Mouse (Mus musculus): ENCODE results near the gene Tle6. TPM values are rescaled to one million over a fixed set of nuclear protein-coding genes. Genes with fewer than 3 reads are reported as not detected.
A peak's percentile ranks its signal among the peaks of the same experiment; 100 is the strongest.

The Tle6 gene
- total RNA-seq, 4 experiments from 2014 or later: 10.3 to 17.2 (median 14.0) TPM

GRCm38 (mm10) chr10:81626101-81626993, 25.5 kb upstream of the Tle6 start:
- no peak for DNase-seq (ENCODE audit: low spot score in 2 of 2)

- no peak for DNase-seq (ENCODE audit: low spot score in 2 of 2)
These were observed 22.6 kb upstream of the Tle6 start for GRCm38 (mm10) chr10:81623441-81623840.

- no peak for DNase-seq (ENCODE audit: low spot score in 2 of 2)
These were observed 19.9 kb upstream of the Tle6 start for GRCm38 (mm10) chr10:81620786-81621185.

- no peak for DNase-seq (ENCODE audit: low spot score in 2 of 2)
These were observed 19.1 kb upstream of the Tle6 start for GRCm38 (mm10) chr10:81619976-81620375.

- DNase-seq (ENCODE audit: low spot score in 2 of 2): no peak
These were observed 14.6 kb upstream of the Tle6 start for GRCm38 (mm10) chr10:81615486-81615885.

GRCm38 (mm10) chr10:81612779-81613178, 11.9 kb upstream of the Tle6 start:
- DNase-seq (ENCODE audit: low spot score in 2 of 2): no peak

- DNase-seq (ENCODE audit: low spot score in 2 of 2): no peak
These were observed 7.4 kb upstream of the Tle6 start for GRCm38 (mm10) chr10:81608308-81608707.

- peak; percentile 79 to 97 for DNase-seq (ENCODE audit: low spot score in 2 of 2)
These were observed 5.3 kb upstream of the Tle6 start, which contains the start of gene BC025920 for GRCm38 (mm10) chr10:81605974-81606751. TSS of gene BC025920 (plus strand) at chr10:81606270.

- DNase-seq (ENCODE audit: low spot score in 2 of 2): no peak
These were observed 4.7 kb upstream of the Tle6 start for GRCm38 (mm10) chr10:81605666-81605973.

GRCm38 (mm10) chr10:81604968-81605665, 4.2 kb upstream of the Tle6 start:
- peak; percentile 67 to 74 for DNase-seq (ENCODE audit: low spot score in 2 of 2)

GRCm38 (mm10) chr10:81604019-81604967, 3.4 kb upstream of the Tle6 start:
- DNase-seq (ENCODE audit: low spot score in 2 of 2): no peak

GRCm38 (mm10) chr10:81602741-81603151, 1.9 kb upstream of the Tle6 start:
- no peak for DNase-seq (ENCODE audit: low spot score in 2 of 2)

- DNase-seq (ENCODE audit: low spot score in 2 of 2): no peak
These were observed 578 bp upstream of the Tle6 start for GRCm38 (mm10) chr10:81601396-81601905.

- no peak for DNase-seq (ENCODE audit: low spot score in 2 of 2)
These were observed 777 bp downstream of the Tle6 start for GRCm38 (mm10) chr10:81600096-81600495.

GRCm38 (mm10) chr10:81599630-81600029, 1.2 kb downstream of the Tle6 start:
- no peak for DNase-seq (ENCODE audit: low spot score in 2 of 2)

- DNase-seq (ENCODE audit: low spot score in 2 of 2): no peak
These were observed 2.0 kb downstream of the Tle6 start for GRCm38 (mm10) chr10:81598871-81599270.

GRCm38 (mm10) chr10:81598342-81598741, 2.5 kb downstream of the Tle6 start:
- DNase-seq (ENCODE audit: low spot score in 2 of 2): no peak

- no peak for DNase-seq (ENCODE audit: low spot score in 2 of 2)
These were observed 3.5 kb downstream of the Tle6 start for GRCm38 (mm10) chr10:81597137-81597950.

- no peak for DNase-seq (ENCODE audit: low spot score in 2 of 2)
These were observed 4.3 kb downstream of the Tle6 start for GRCm38 (mm10) chr10:81596611-81597010.

GRCm38 (mm10) chr10:81595599-81595998, 5.3 kb downstream of the Tle6 start:
- no peak for DNase-seq (ENCODE audit: low spot score in 2 of 2)
